Mouse (Mus musculus) midbrain, embryonic 15.5 days (tissue): Measurements from ENCODE around the gene Musk. TPM values are rescaled to one million over a fixed set of nuclear protein-coding genes. Genes with fewer than 3 reads are reported as not detected.
"Not testable (repeated sequence)": the region's sequence is repeated elsewhere in the genome, so short reads cannot be mapped to it uniquely, and the experiment has no call there.

ENCODE experiments used
- ATAC-seq: fragments of 200-750 bp; cut with Nextera tagmentation; replicated peaks from 2 replicates; pipeline ENCODE4 v1.8.0; 2017; ENCODE audit warnings: moderate TSS enrichment
- H3K27ac ChIP-seq: fragments of 300-500 bp; sonication (generic); 2 replicates; pipeline ENCODE4 v1.5.1; 2015; ENCODE audit warnings: mild to moderate bottlenecking, inconsistent platforms
- H3K27me3 ChIP-seq: fragments of 300-500 bp; sonication (generic); replicated peaks from 2 replicates; pipeline ENCODE4 v1.6.1; 2015; ENCODE audit warnings: inconsistent platforms
- H3K36me3 ChIP-seq: fragments of 300-500 bp; sonication (generic); replicated peaks from 2 replicates; pipeline ENCODE4 v1.6.1; 2015; ENCODE audit warnings: inconsistent platforms
- H3K4me1 ChIP-seq: fragments of 300-500 bp; sonication (generic); 2 replicates; pipeline ENCODE4 v1.6.1; 2015; ENCODE audit warnings: inconsistent platforms
- H3K4me2 ChIP-seq: fragments of 300-500 bp; sonication (generic); 2 replicates; pipeline ENCODE4 v1.6.1; 2015; ENCODE audit warnings: inconsistent platforms, mild to moderate bottlenecking, moderate library complexity
- H3K4me3 ChIP-seq: fragments of 300-500 bp; sonication (generic); 2 replicates; pipeline ENCODE4 v1.5.1; 2015; ENCODE audit warnings: mild to moderate bottlenecking, inconsistent platforms
- H3K9ac ChIP-seq: fragments of 300-500 bp; sonication (generic); 2 replicates; pipeline ENCODE4 v1.6.1; 2015; ENCODE audit warnings: mild to moderate bottlenecking, inconsistent platforms
- H3K9me3 ChIP-seq: fragments of 300-500 bp; sonication (generic); 2 replicates; pipeline ENCODE4 v1.6.1; 2016; ENCODE audit warnings: inconsistent platforms
- WGBS: fragments of 180-500 bp; shearing (Covaris S2); methylation state at CpG from one replicate; pipeline ENCODE4 v1.1.7; 2015; ENCODE audit warnings: mixed read lengths; 5-methylcytosine and 5-hydroxymethylcytosine counted together
- polyA plus RNA-seq: library from polyadenylated mRNA; unstranded; fragments of >200 nt; fragmentation: Nextera tagmentation; extraction: Ambion mirVana; gene quantifications from 2 replicates; pipeline ENCODE4 v1.2.1, GENCODE M21; 2015

The Musk gene
- polyA plus RNA-seq: not detected in 2 replicates

GRCm38 (mm10) chr4:58285687-58286086, at the start of gene Musk:
Musk (plus strand) TSS chr4:58285960.
- Histone ChIP-seq H3K9me3 (no peaks in the 10 kb centered on the region), H3K27me3 (no peaks in the 10 kb centered on the region), H3K4me2 (no peak within 1 kb of the TSS), H3K4me1 (no peaks in the 10 kb centered on the region), H3K27ac (no peak within 1 kb of the TSS), H3K9ac (no peak within 1 kb of the TSS), H3K36me3 (no peaks in the 10 kb centered on the region), H3K4me3 (no peak within 1 kb of the TSS)
- WGBS: 58% methylated on average over 11 of the region's 11 CpGs
- no peak for ATAC-seq

GRCm38 (mm10) chr4:58240416-58240815, 45.3 kb upstream of the Musk start:
- Histone ChIP-seq H3K27ac (no peak overlapping the region), H3K9ac (no peak overlapping the region), H3K9me3 (no peaks in the 10 kb centered on the region), H3K27me3 (no peaks in the 10 kb centered on the region), H3K36me3 (no peaks in the 10 kb centered on the region), H3K4me3 (no peak overlapping the region), H3K4me1 (no peaks in the 10 kb centered on the region), H3K4me2 (no peak overlapping the region)
- 84% methylated on average over 7 of the region's 7 CpGs for WGBS
- no peak for ATAC-seq

GRCm38 (mm10) chr4:58245544-58245943, 40.2 kb upstream of the Musk start:
- WGBS: 84% methylated on average over 1 of the region's 1 CpGs
- no peaks in the 10 kb centered on the region for H3K36me3 ChIP-seq
- H3K27me3 ChIP-seq: no peaks in the 10 kb centered on the region
- no peak overlapping the region for H3K4me3 ChIP-seq
- no peak overlapping the region for H3K4me2 ChIP-seq
- H3K9me3 ChIP-seq: no peaks in the 10 kb centered on the region
- H3K27ac ChIP-seq: no peak overlapping the region
- no peaks in the 10 kb centered on the region for H3K4me1 ChIP-seq
- H3K9ac ChIP-seq: no peak overlapping the region
- no peak for ATAC-seq

GRCm38 (mm10) chr4:58252381-58252780, 33.4 kb upstream of the Musk start:
- 92% methylated on average over 3 of the region's 3 CpGs for WGBS
- no peak for ATAC-seq

GRCm38 (mm10) chr4:58253410-58253809, 32.4 kb upstream of the Musk start:
- no peak overlapping the region for H3K4me3 ChIP-seq
- H3K9ac ChIP-seq: no peak overlapping the region
- WGBS: 40% methylated on average over 5 of the region's 5 CpGs
- H3K4me2 ChIP-seq: no peak overlapping the region
- H3K27ac ChIP-seq: no peak overlapping the region
- no peaks in the 10 kb centered on the region for H3K4me1 ChIP-seq
- no peaks in the 10 kb centered on the region for H3K36me3 ChIP-seq
- no peaks in the 10 kb centered on the region for H3K9me3 ChIP-seq
- H3K27me3 ChIP-seq: no peaks in the 10 kb centered on the region
- ATAC-seq: peak; percentile 65; the same call in 1 of the 2 replicates

More at GRCm38 (mm10) chr4:58252381-58252780, 33.4 kb upstream of the Musk start:
- no peaks in the 10 kb centered on the region for H3K27me3 ChIP-seq
- no peak overlapping the region for H3K4me3 ChIP-seq
- no peaks in the 10 kb centered on the region for H3K36me3 ChIP-seq
- H3K9ac ChIP-seq: no peak overlapping the region
- H3K9me3 ChIP-seq: no peaks in the 10 kb centered on the region
- no peaks in the 10 kb centered on the region for H3K4me1 ChIP-seq
- H3K4me2 ChIP-seq: no peak overlapping the region
- no peak overlapping the region for H3K27ac ChIP-seq

- WGBS: 96% methylated on average over 21 of the region's 21 CpGs
- H3K27me3 ChIP-seq, H3K9me3 ChIP-seq, H3K4me3 ChIP-seq, ATAC-seq, H3K27ac ChIP-seq, H3K4me1 ChIP-seq, H3K9ac ChIP-seq, H3K4me2 ChIP-seq, H3K36me3 ChIP-seq: not testable (repeated sequence)
These were observed 25.0 kb upstream of the Musk start for GRCm38 (mm10) chr4:58260767-58261166.

- H3K27me3 ChIP-seq: no peaks in the 10 kb centered on the region
- 54% methylated on average over 7 of the region's 7 CpGs for WGBS
- no peaks in the 10 kb centered on the region for H3K4me1 ChIP-seq
- no peaks in the 10 kb centered on the region for H3K36me3 ChIP-seq
- H3K9me3 ChIP-seq: no peaks in the 10 kb centered on the region
- H3K4me3 ChIP-seq: no peak overlapping the region
- H3K9ac ChIP-seq: no peak overlapping the region
- no peak overlapping the region for H3K4me2 ChIP-seq
- ATAC-seq: peak; percentile 58; the same call in 1 of the 2 replicates
- H3K27ac ChIP-seq: no peak overlapping the region
These were observed 19.5 kb upstream of the Musk start for GRCm38 (mm10) chr4:58266294-58266693.

GRCm38 (mm10) chr4:58268897-58269542, 16.7 kb upstream of the Musk start:
- Histone ChIP-seq H3K4me1 (no peaks in the 10 kb centered on the region), H3K4me2 (no peak overlapping the region), H3K9ac (no peak overlapping the region), H3K36me3 (no peaks in the 10 kb centered on the region), H3K9me3 (no peaks in the 10 kb centered on the region), H3K4me3 (no peak overlapping the region), H3K27ac (no peak overlapping the region), H3K27me3 (no peaks in the 10 kb centered on the region)
- 87% methylated on average over 4 of the region's 4 CpGs for WGBS
- no peak for ATAC-seq

GRCm38 (mm10) chr4:58269961-58270360, 15.8 kb upstream of the Musk start:
- H3K4me3 ChIP-seq: no peak overlapping the region
- no peak overlapping the region for H3K9ac ChIP-seq
- H3K27ac ChIP-seq: no peak overlapping the region
- no peaks in the 10 kb centered on the region for H3K36me3 ChIP-seq
- H3K4me1 ChIP-seq: no peaks in the 10 kb centered on the region
- WGBS: 93% methylated on average over 2 of the region's 2 CpGs
- H3K27me3 ChIP-seq: no peaks in the 10 kb centered on the region
- H3K4me2 ChIP-seq: no peak overlapping the region
- H3K9me3 ChIP-seq: no peaks in the 10 kb centered on the region
- ATAC-seq: no peak

- no peak overlapping the region for H3K27ac ChIP-seq
- H3K27me3 ChIP-seq: no peaks in the 10 kb centered on the region
- H3K9ac ChIP-seq: no peak overlapping the region
- H3K9me3 ChIP-seq: no peaks in the 10 kb centered on the region
- H3K36me3 ChIP-seq: no peaks in the 10 kb centered on the region
- H3K4me1 ChIP-seq: no peaks in the 10 kb centered on the region
- no peak for ATAC-seq
- H3K4me3 ChIP-seq: no peak overlapping the region
- H3K4me2 ChIP-seq: no peak overlapping the region
- WGBS: 95% methylated on average over 1 of the region's 1 CpGs
These were observed 14.8 kb upstream of the Musk start for GRCm38 (mm10) chr4:58270956-58271355.

GRCm38 (mm10) chr4:58271504-58272162, 14.1 kb upstream of the Musk start:
- Histone ChIP-seq H3K4me2 (no peak overlapping the region), H3K4me3 (no peak overlapping the region), H3K4me1 (no peaks in the 10 kb centered on the region), H3K27me3 (no peaks in the 10 kb centered on the region), H3K36me3 (no peaks in the 10 kb centered on the region), H3K27ac (no peak overlapping the region), H3K9me3 (no peaks in the 10 kb centered on the region), H3K9ac (no peak overlapping the region)
- WGBS: 79% methylated on average over 10 of the region's 10 CpGs
- ATAC-seq: no peak

- no peaks in the 10 kb centered on the region for H3K36me3 ChIP-seq
- no peaks in the 10 kb centered on the region for H3K27me3 ChIP-seq
- H3K4me1 ChIP-seq: no peaks in the 10 kb centered on the region
- no peak overlapping the region for H3K4me2 ChIP-seq
- 53% methylated on average over 8 of the region's 8 CpGs for WGBS
- ATAC-seq: 0 out of 2 replicates have a peak, but pooled peaks have one; percentile 27
- H3K9ac ChIP-seq: no peak overlapping the region
- H3K27ac ChIP-seq: no peak overlapping the region
- H3K9me3 ChIP-seq: no peaks in the 10 kb centered on the region
- no peak overlapping the region for H3K4me3 ChIP-seq
These were observed 10.4 kb upstream of the Musk start for GRCm38 (mm10) chr4:58275261-58275895.
